Mouse (Mus musculus) small intestine, adult 2 months (tissue): ENCODE data around the gene Srgn.

Experiments used
- CTCF ChIP-seq: fragments of 200-500 bp; IDR thresholded peaks from 2 replicates; pipeline ENCODE4 v1.5.1; 2012; ENCODE audit warnings: low read depth, mild to moderate bottlenecking, control low read depth, inconsistent platforms, low read length, moderate library complexity, mixed read lengths; ENCODE audit not compliant: insufficient replicate concordance, insufficient read length; ENCODE audit errors: extremely low read depth
- POLR2A ChIP-seq: fragments of 200-500 bp; IDR thresholded peaks from 2 replicates; pipeline ENCODE4 v1.6.1; 2012; ENCODE audit warnings: low read depth, mild to moderate bottlenecking, control low read depth, inconsistent platforms, low read length, moderate library complexity

GRCm38 (mm10) chr10:62534509-62534908 is 7.3 kb upstream of the Srgn start:
- TF ChIP-seq CTCF, result no peak
- no peak for TF ChIP-seq POLR2A
